Mouse (Mus musculus) heart, embryonic 16.5 days (tissue): ENCODE measurements around the gene Fam172a. TPM values are rescaled to one million over a fixed set of nuclear protein-coding genes. Genes with fewer than 3 reads are reported as not detected.

Experiments used
- ATAC-seq: fragments of 200-750 bp; cut with Nextera tagmentation; replicated peaks from 2 replicates; pipeline ENCODE4 v1.8.0; 2017; ENCODE audit warnings: moderate number of reproducible peaks; ENCODE audit not compliant: insufficient read depth, low FRiP score; ENCODE audit errors: extremely low read depth
- H3K27ac ChIP-seq: fragments of 300-500 bp; sonication (generic); 2 replicates; pipeline ENCODE4 v1.5.1; 2014; ENCODE audit warnings: mild to moderate bottlenecking, low read length, control low read depth, moderate library complexity
- H3K27me3 ChIP-seq: fragments of 300-500 bp; sonication (generic); 2 replicates; pipeline ENCODE4 v1.6.1; 2014; ENCODE audit warnings: low read length, mixed read lengths; ENCODE audit not compliant: control insufficient read depth, insufficient read depth
- H3K36me3 ChIP-seq: fragments of 300-500 bp; sonication (generic); 2 replicates; pipeline ENCODE4 v1.6.1; 2014; ENCODE audit not compliant: control insufficient read depth, insufficient read depth
- H3K4me1 ChIP-seq: fragments of 300-500 bp; sonication (generic); 2 replicates; pipeline ENCODE4 v1.6.1; 2014; ENCODE audit warnings: low read length, mixed read lengths; ENCODE audit not compliant: control insufficient read depth, insufficient read depth
- H3K4me2 ChIP-seq: fragments of 300-500 bp; sonication (generic); 2 replicates; pipeline ENCODE4 v1.6.1; 2014; ENCODE audit warnings: low read depth, mild to moderate bottlenecking, control low read depth, low read length
- H3K4me3 ChIP-seq: fragments of 300-500 bp; sonication (generic); 2 replicates; pipeline ENCODE4 v1.5.1; 2014; ENCODE audit warnings: mild to moderate bottlenecking, control low read depth, low read length
- H3K9ac ChIP-seq: fragments of 300-500 bp; sonication (generic); 2 replicates; pipeline ENCODE4 v1.6.1; 2014; ENCODE audit warnings: low read length, control low read depth
- H3K9me3 ChIP-seq: fragments of 300-500 bp; sonication (generic); replicated peaks from 2 replicates; pipeline ENCODE4 v1.6.1; 2016; ENCODE audit warnings: low read length; ENCODE audit not compliant: control insufficient read depth
- WGBS: fragments of 180-500 bp; shearing (Covaris S2); extraction: QIAGEN DNeasy Blood & Tissue Kit; methylation state at CpG from one replicate; pipeline ENCODE4 v1.1.7; 2014; 5-methylcytosine and 5-hydroxymethylcytosine counted together
- polyA plus RNA-seq: library from polyadenylated mRNA; unstranded; fragments of >200 nt; fragmentation: Nextera tagmentation; extraction: Ambion mirVana; gene quantifications from 2 replicates; pipeline ENCODE4 v1.2.1, GENCODE M21; 2015

Fam172a gene
- polyA plus RNA-seq, 1 experiment from 2014 or later: 21.0 TPM

DNA sequence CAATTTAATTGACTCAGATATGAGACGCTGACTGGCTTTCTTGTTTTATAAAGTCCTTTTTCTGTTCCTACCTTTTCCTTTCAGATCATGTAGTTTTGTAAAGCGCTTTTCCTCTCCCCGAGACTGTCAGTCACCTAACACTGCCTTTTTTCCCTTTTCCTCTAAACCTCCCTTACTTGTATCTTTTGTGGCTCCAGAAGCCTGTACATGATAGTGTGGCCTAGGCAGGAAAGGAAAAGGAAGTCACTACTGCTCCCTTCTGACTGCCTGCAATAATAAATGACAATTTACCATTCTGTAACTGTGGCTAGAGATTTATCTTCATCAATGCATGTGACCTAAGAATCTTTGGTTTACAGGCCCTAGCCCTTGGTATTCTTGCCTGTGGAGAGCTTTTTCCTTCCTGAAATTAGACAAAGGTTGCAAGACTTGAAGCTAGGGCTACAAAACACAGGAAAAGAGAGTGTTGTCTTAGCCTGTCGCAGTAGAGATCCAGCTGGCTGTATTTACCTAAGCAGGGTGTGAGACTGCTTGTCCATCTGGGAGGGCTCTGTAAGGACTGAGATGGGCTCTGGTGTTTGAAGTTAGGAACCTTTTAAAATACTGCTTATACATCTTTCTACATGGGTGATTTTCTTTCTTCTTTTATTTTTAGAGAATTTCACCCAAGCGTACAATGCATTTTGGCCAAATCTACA, 289.5 kb downstream of the Fam172a start:
- Histone ChIP-seq H3K4me2 (no peak overlapping the region), H3K27ac (peak overlapping the region; percentile 2; the same call in 1 of the 2 replicates), H3K4me1 (no peaks in the 10 kb centered on the region), H3K36me3 (no peaks in the 10 kb centered on the region), H3K9me3 (no peaks in the 10 kb centered on the region), H3K27me3 (no peaks in the 10 kb centered on the region), H3K4me3 (no peak overlapping the region), H3K9ac (no peak overlapping the region)
- ATAC-seq: no peak
- WGBS: 70% methylated on average over 5 of the region's 5 CpGs

DNA sequence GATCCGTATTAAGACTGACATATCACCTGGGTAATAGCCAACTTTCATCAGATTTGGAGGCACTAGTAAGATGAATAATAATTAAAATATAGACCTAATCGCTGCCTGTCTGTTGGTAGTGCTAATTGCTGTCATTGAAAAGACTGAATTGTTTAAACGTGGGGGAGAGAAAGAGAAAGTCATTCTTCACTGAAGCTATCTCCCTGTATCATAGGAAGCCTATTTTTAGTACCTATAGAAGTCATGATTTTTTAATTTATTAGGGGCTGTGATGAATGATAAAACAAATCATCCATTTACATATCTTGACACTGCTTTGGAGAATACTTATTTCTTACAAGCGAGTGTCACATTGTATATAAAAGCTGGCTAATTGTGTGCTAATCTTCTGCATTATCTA, 302.8 kb downstream of the Fam172a start:
- Histone ChIP-seq H3K9ac (no peak overlapping the region), H3K4me3 (no peak overlapping the region), H3K36me3 (no peaks in the 10 kb centered on the region), H3K27ac (no peak overlapping the region), H3K4me1 (no peaks in the 10 kb centered on the region), H3K4me2 (no peak overlapping the region), H3K27me3 (no peaks in the 10 kb centered on the region), H3K9me3 (no peaks in the 10 kb centered on the region)
- ATAC-seq: no peak
- whole genome bisulfite sequencing: 76% methylated on average over 4 of the region's 4 CpGs

DNA sequence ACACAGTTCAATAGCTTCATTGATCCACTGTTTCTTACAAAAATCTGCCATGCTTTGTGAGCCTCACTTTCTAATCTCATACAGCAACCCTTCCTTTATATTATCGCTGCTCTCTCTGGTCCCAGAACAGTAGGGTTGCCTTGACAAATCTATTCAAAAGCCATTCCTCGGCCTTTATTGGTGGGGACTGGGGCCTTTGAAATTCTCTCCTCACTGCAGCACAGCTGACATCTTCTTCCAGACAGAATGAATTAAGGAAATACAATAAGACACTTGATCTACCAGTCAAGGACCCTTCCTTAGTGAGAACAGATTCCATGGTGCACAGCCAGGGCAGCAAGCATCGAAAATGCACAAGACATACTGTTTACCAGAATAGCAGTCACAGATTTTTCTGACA, 303.5 kb downstream of the Fam172a start:
- WGBS: 75% methylated on average over 3 of the region's 3 CpGs
- H3K27ac ChIP-seq: no peak overlapping the region
- no peaks in the 10 kb centered on the region for H3K27me3 ChIP-seq
- no peak overlapping the region for H3K9ac ChIP-seq
- 0 out of 2 replicates have a peak, but pooled peaks cover 3% of the 10 kb centered on the region for H3K36me3 ChIP-seq
- no peaks in the 10 kb centered on the region for H3K4me1 ChIP-seq
- no peak for ATAC-seq
- H3K9me3 ChIP-seq: no peaks in the 10 kb centered on the region
- H3K4me2 ChIP-seq: no peak overlapping the region
- H3K4me3 ChIP-seq: no peak overlapping the region

DNA sequence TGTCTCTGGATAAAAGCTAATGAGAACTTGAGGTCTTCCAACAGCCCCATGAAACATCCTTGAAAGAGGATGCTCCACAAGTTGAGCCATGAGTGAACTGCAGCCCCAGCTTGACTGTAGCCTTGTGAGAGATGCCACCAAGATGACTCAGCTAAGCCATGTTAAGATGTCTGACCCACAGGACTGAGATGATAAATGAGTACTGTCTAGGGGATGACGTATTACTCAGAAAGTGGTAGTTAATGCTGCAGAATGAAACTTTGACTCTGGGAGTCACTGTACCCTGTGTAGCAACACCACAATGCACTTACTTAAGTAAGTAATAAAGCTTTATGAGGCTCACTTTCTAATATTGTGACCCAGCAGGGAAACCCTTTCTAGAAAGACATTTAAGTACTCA, 308.3 kb downstream of the Fam172a start:
- H3K27me3 ChIP-seq: no peaks in the 10 kb centered on the region

DNA sequence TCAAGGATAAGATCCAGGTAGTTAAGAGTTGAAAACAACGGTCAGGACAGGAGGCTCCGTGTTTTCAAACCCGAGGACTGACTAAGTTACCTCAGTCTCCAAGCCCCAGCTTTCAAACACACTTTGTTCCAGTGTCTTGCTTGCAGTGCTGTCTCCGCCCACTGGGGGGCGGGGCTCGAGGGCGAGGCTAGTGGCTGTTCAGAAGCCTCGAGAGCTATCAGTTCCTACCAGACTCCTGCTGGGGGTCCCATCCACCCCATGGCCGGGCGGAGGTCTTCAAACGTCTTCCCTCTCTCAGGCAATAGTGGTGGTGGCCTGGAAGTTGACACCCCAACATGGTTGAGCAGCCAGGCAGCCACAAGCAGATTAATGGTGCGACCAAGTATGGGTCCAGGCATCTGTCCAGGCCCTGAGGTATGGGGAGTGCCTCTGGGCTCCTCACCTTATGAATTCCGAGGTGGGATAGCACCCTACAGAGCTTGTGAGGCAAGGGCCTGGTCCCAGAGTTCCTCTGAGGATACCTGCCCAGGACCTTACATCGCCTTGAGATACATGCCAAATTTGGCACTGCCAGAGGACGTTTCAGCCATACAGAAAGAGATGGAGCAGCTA, 323.0 kb downstream of the Fam172a start, which contains the start of gene Pou5f2:
Pou5f2 (plus strand) TSS at position 220 of the 612 bp plus-strand sequence.
- 54% methylated on average over 15 of the region's 15 CpGs for WGBS

More for the DNA sequence above, 308.3 kb downstream of the Fam172a start:
- no peak overlapping the region for H3K9ac ChIP-seq
- no peak for ATAC-seq
- H3K4me1 ChIP-seq: no peaks in the 10 kb centered on the region
- H3K36me3 ChIP-seq: 0 out of 2 replicates have a peak, but pooled peaks cover 4% of the 10 kb centered on the region
- H3K9me3 ChIP-seq: no peaks in the 10 kb centered on the region
- H3K4me2 ChIP-seq: no peak overlapping the region
- no peak overlapping the region for H3K27ac ChIP-seq
- no peak overlapping the region for H3K4me3 ChIP-seq
- WGBS: 91% methylated on average over 1 of the region's 1 CpGs

DNA sequence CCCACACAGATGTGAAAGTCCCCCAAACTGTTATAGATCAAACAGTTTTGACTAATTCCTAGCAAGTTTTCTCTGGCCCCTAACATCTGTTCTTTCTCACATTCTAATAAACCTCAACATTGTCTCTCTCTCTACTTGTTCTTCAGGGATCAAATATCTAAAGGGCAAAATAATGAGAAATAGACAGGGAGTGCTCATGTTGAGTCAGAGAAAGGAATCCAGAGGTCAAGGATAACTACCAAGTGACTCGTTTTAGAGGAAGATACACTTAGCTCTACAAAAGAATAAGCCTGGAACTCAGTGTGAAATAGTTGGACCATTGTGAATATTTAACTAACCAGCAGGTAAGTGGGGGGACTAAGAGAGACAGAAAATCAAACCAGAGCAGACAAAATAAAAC, 331.0 kb downstream of the Fam172a start:
- Histone ChIP-seq H3K36me3 (no peaks in the 10 kb centered on the region), H3K4me1 (peaks cover 5% of the 10 kb centered on the region), H3K27ac (no peak overlapping the region), H3K4me3 (no peak overlapping the region), H3K9me3 (no peaks in the 10 kb centered on the region), H3K9ac (no peak overlapping the region), H3K27me3 (no peaks in the 10 kb centered on the region), H3K4me2 (no peak overlapping the region)
- WGBS: 52% methylated on average over 1 of the region's 1 CpGs
- no peak for ATAC-seq

More for the DNA sequence above, 323.0 kb downstream of the Fam172a start, which contains the start of gene Pou5f2:
- H3K27me3 ChIP-seq: no peaks in the 10 kb centered on the region
- no peak within 1 kb of the TSS for H3K4me2 ChIP-seq
- H3K27ac ChIP-seq: no peak within 1 kb of the TSS
- ATAC-seq: no peak
- H3K4me3 ChIP-seq: no peak within 1 kb of the TSS
- no peak within 1 kb of the TSS for H3K9ac ChIP-seq
- H3K9me3 ChIP-seq: no peaks in the 10 kb centered on the region
- H3K4me1 ChIP-seq: no peaks in the 10 kb centered on the region
- H3K36me3 ChIP-seq: no peaks in the 10 kb centered on the region

DNA sequence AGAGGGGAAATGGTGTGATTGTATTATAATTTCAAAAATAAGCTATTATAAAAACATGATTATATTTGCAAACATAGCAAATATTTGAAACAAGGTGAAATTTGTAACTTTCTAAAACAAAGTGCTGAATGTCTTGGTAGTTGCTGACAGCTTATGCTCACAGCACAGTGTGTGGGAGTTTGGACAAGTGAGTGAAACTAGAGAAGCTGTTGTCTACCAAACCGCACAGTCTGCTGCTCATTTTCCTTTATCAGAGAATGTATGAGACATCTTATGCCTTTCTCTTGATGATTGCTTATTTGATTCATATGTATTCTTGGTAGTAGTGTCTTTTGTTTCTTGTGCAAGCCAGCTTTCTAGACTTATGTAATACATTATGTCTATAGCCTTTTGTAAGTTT, 335.4 kb downstream of the Fam172a start:
- no peak overlapping the region for H3K9ac ChIP-seq
- H3K36me3 ChIP-seq: no peaks in the 10 kb centered on the region
- no peak overlapping the region for H3K4me2 ChIP-seq
- no peak overlapping the region for H3K27ac ChIP-seq
- no peaks in the 10 kb centered on the region for H3K9me3 ChIP-seq
- no peaks in the 10 kb centered on the region for H3K27me3 ChIP-seq
- no peak for ATAC-seq
- H3K4me1 ChIP-seq: peaks cover 5% of the 10 kb centered on the region
- no peak overlapping the region for H3K4me3 ChIP-seq
- WGBS: 63% methylated on average over 1 of the region's 1 CpGs

DNA sequence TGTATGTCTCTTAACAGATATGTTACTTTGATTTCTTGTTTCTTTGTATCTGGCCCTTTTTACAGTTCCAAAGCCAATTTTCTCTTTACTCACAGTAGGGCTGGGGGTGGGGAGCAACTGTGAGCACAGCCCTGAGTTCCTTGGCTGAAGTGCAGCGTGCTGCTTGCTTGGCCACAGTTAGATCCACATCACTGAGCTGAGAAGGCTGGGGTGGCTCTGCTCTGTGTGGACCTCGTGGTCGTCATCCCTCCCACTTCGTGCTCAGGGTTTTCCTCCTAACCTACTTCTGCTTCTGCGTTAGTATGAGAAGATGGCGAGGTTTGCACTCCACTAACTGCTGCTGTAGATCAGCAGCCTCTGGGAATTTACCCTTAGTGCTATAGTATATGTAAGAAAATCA, 341.4 kb downstream of the Fam172a start:
- Histone ChIP-seq H3K36me3 (no peaks in the 10 kb centered on the region), H3K9ac (no peak overlapping the region), H3K27me3 (no peaks in the 10 kb centered on the region), H3K4me2 (no peak overlapping the region), H3K9me3 (no peaks in the 10 kb centered on the region), H3K4me3 (no peak overlapping the region), H3K27ac (no peak overlapping the region), H3K4me1 (no peaks in the 10 kb centered on the region)
- ATAC-seq: no peak
- WGBS: 64% methylated on average over 6 of the region's 6 CpGs

DNA sequence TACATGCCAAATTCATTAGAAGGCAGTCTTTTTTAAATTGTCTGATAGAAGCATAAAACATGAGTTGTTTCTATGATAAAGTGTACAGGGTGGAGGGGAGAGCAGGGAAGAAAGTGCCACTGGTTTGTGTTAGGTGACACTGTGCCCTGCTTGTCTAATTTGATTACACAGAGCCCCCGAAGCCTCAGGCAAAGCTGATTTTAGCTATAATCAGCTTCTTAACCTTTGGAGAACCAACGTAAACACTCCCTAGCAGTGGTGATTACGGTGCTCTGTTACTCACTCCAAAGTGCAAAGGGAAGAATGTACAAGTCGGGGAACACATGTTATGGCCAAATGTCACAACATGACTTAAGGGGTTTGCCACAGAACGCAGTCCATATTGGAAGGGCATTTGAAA, 343.3 kb downstream of the Fam172a start:
- Histone ChIP-seq H3K9ac (no peak overlapping the region), H3K27ac (no peak overlapping the region), H3K4me2 (no peak overlapping the region), H3K4me3 (no peak overlapping the region), H3K27me3 (no peaks in the 10 kb centered on the region), H3K36me3 (no peaks in the 10 kb centered on the region), H3K4me1 (no peaks in the 10 kb centered on the region), H3K9me3 (no peaks in the 10 kb centered on the region)
- ATAC-seq: no peak
- 32% methylated on average over 5 of the region's 5 CpGs for WGBS
